Mouse (Mus musculus): ENCODE data around the gene Kcna10.

DNA sequence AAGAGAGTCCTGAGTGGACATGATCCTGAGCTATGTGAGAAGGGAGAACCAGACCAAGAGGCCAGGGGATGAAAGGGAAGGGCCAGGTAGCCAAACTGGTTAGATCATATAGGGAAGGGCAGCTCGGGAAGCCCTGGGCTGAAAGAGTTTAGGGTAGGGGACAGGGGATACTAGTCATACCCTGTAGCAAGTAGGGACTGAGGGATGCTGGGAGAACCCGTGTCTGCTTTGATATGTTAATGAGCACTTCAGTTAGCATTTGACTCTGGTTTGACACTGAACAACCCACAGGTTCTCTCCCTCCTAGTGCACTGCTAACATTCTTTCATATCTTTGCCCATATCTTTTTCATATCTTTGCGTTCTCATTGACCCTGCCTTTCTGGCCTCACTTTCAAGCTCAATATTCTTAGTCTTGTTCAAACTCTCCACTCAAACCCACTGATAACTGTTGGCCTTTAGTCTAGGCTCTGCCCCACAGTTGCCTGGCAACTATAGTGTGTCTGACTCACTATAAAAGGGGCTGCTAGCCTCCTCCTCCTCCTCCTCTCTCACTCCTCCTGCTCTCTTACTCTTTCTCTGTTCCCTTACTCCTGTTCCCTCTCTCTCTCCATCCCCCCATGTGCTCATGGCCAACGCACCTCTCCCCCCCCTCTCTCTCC lies 23.8 kb downstream of the Kcna10 start:
- TF ChIP-seq EP300 (IDR thresholded peaks at IDR 0.05; ENCODE audit: low read depth) = no peak
- TF ChIP-seq CTCF (IDR thresholded peaks at IDR 0.05; ENCODE audit: low read depth) = no peak
